Mouse (Mus musculus) testis, adult 2 months (tissue): ENCODE measurements around the gene Rbp1. TPM values are rescaled to one million over a fixed set of nuclear protein-coding genes. Genes with fewer than 3 reads are reported as not detected.

Source experiments
- H3K27ac ChIP-seq: fragments of 200-500 bp; 2 replicates; pipeline ENCODE4 v1.5.1; 2012; ENCODE audit warnings: low read depth, low read length; ENCODE audit not compliant: control insufficient read depth, insufficient read depth
- H3K27me3 ChIP-seq: fragments of 200-500 bp; 2 replicates; pipeline ENCODE4 v1.6.1; 2012; ENCODE audit warnings: mild to moderate bottlenecking, low read length, moderate library complexity; ENCODE audit not compliant: control insufficient read depth, insufficient read depth
- H3K36me3 ChIP-seq: fragments of 200-500 bp; 2 replicates; pipeline ENCODE4 v1.6.1; 2012; ENCODE audit warnings: mild to moderate bottlenecking, low read length; ENCODE audit not compliant: control insufficient read depth, insufficient read depth
- H3K4me1 ChIP-seq: fragments of 200-500 bp; 2 replicates; pipeline ENCODE4 v1.6.1; 2012; ENCODE audit warnings: low read length; ENCODE audit not compliant: control insufficient read depth, insufficient read depth
- H3K4me3 ChIP-seq: fragments of 200-500 bp; 2 replicates; pipeline ENCODE4 v1.5.1; 2012; ENCODE audit warnings: low read depth, mild to moderate bottlenecking, low read length, moderate library complexity, mixed read lengths; ENCODE audit not compliant: control insufficient read depth
- CTCF ChIP-seq: fragments of 200-500 bp; IDR thresholded peaks from 2 replicates; pipeline ENCODE4 v1.5.1; 2012; ENCODE audit warnings: low read depth, mild to moderate bottlenecking, inconsistent platforms, low read length, moderate library complexity; ENCODE audit not compliant: control insufficient read depth, insufficient read depth, insufficient replicate concordance
- POLR2A ChIP-seq: fragments of 200-500 bp; IDR thresholded peaks from 2 replicates; pipeline ENCODE4 v1.6.1; 2012; ENCODE audit warnings: low read depth, mild to moderate bottlenecking, inconsistent platforms, low read length, moderate library complexity; ENCODE audit not compliant: control insufficient read depth
- polyA plus RNA-seq: library from polyadenylated mRNA; depleted of rRNA; stranded (reverse); fragments of >200 nt; gene quantifications from 2 replicates; pipeline ENCODE4 v1.2.3, GENCODE M21; 2012

Rbp1 gene
- polyA plus RNA-seq, 1 experiment = 3.2 TPM

DNA sequence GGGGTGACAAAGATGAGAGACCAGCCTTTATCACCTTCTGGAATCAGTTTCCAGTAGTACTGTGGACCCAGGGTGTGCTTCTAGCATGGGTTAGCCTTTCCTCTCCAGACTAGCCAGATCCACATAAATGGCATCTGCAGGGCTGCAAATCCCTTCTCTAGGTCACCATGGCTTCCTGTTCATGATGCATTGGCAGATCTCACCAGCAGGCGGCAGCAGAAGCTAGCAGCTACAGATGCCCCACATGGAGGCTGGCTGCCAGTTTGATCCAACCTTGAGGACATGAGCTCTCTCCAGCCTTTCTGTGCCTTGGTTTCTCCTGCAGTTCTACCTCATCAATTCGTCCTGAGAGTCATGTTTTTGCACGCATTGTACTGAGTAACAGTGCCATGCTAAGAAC is 13.6 kb upstream of the Rbp1 start:
- Histone ChIP-seq H3K27ac (no peak overlapping the region), H3K27me3 (no peaks in the 10 kb centered on the region), H3K4me3 (no peak overlapping the region), H3K36me3 (no peaks in the 10 kb centered on the region), H3K4me1 (no peaks in the 10 kb centered on the region)
- TF ChIP-seq CTCF (peak; percentile 77; the same call in 1 of the 2 replicates), POLR2A (no peak)

GRCm38 (mm10) chr9:98415427-98415826 is 7.3 kb upstream of the Rbp1 start:
- Histone ChIP-seq H3K36me3 (no peaks in the 10 kb centered on the region), H3K4me1 (no peaks in the 10 kb centered on the region), H3K27ac (no peak overlapping the region), H3K4me3 (no peak overlapping the region), H3K27me3 (no peaks in the 10 kb centered on the region)
- TF ChIP-seq CTCF = no peak
- no peak for TF ChIP-seq POLR2A

GRCm38 (mm10) chr9:98417919-98418318 is 4.8 kb upstream of the Rbp1 start:
- H3K27ac ChIP-seq = no peak overlapping the region
- H3K4me1 ChIP-seq = no peaks in the 10 kb centered on the region
- H3K36me3 ChIP-seq = no peaks in the 10 kb centered on the region
- TF ChIP-seq CTCF = peak; percentile 37; the same call in 1 of the 2 replicates
- no peak for TF ChIP-seq POLR2A
- no peaks in the 10 kb centered on the region for H3K27me3 ChIP-seq
- H3K4me3 ChIP-seq = no peak overlapping the region

GRCm38 (mm10) chr9:98418346-98418745 is 4.4 kb upstream of the Rbp1 start:
- no peaks in the 10 kb centered on the region for H3K4me1 ChIP-seq
- TF ChIP-seq POLR2A (no peak), CTCF (no peak)
- H3K27me3 ChIP-seq = no peaks in the 10 kb centered on the region
- no peak overlapping the region for H3K4me3 ChIP-seq
- no peaks in the 10 kb centered on the region for H3K36me3 ChIP-seq
- no peak overlapping the region for H3K27ac ChIP-seq

DNA sequence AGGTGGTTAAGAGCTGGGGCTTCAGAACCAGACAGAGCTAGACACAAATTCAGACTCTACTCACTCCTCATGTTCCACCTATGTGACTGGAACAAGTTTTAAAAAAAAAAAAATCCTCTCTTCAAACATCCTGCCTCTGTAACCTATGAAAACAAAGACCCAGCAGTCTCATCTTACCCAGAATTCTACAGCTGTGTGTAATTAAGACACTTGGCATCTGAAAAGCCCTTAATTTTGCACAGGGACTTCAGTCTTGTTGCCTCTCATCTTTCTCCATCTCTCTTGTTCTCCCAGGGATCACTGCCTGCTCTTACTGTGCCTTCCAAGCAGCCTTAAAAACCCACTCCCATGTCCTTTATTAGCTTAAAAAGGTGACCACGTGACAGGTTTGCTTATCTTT is 2.1 kb upstream of the Rbp1 start:
- Histone ChIP-seq H3K4me1 (peaks cover 11% of the 10 kb centered on the region), H3K27ac (no peak overlapping the region), H3K27me3 (no peaks in the 10 kb centered on the region), H3K4me3 (no peak overlapping the region), H3K36me3 (no peaks in the 10 kb centered on the region)
- no peak for TF ChIP-seq CTCF
- no peak for TF ChIP-seq POLR2A

DNA sequence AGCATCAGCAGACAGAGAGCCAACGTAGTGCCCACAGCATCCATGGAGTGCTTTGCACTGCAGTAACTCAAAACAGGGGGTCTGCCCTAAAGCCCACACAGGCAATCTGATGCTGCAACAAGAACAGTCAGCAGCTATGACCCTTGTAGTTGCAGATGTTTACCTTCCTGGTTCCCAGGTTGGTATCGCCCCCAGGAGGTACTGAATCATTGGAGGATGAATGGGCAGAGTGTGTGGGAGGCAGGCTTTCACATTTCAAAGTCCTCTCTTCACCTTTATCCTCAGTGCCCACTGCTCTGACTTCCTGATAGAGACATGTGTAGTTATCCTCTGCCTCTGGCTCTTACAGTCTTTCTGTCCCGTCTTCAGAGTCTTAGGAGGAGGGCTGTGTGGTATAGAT is 858 bp upstream of the Rbp1 start:
- no peaks in the 10 kb centered on the region for H3K27me3 ChIP-seq
- H3K36me3 ChIP-seq = no peaks in the 10 kb centered on the region
- TF ChIP-seq CTCF (no peak), POLR2A (no peak)
- H3K27ac ChIP-seq = no peak overlapping the region
- no peak overlapping the region for H3K4me3 ChIP-seq
- H3K4me1 ChIP-seq = peaks cover 11% of the 10 kb centered on the region

DNA sequence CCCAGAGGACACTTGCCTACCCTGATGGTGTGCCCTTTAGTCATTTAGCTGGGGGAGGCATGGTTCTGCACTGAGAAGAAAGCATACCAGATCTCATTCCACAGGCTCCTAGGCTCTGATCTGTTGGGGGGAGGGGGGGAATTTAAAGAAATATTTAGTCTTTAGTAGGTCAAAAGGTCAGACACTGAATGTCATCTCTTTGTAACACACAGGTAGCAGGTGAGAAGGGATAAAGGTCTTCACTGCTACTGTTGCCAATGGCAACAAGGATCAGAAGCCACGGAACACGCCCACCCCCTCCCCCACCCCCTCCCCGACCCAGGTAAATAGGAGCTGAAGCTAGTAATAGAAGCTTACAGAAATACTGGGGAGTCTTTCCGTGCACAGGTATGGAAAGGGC is 930 bp downstream of the Rbp1 start:
- Histone ChIP-seq H3K4me3 (no peak overlapping the region), H3K27ac (no peak overlapping the region), H3K27me3 (no peaks in the 10 kb centered on the region), H3K4me1 (peaks cover 14% of the 10 kb centered on the region), H3K36me3 (no peaks in the 10 kb centered on the region)
- TF ChIP-seq POLR2A (no peak), CTCF (no peak)

DNA sequence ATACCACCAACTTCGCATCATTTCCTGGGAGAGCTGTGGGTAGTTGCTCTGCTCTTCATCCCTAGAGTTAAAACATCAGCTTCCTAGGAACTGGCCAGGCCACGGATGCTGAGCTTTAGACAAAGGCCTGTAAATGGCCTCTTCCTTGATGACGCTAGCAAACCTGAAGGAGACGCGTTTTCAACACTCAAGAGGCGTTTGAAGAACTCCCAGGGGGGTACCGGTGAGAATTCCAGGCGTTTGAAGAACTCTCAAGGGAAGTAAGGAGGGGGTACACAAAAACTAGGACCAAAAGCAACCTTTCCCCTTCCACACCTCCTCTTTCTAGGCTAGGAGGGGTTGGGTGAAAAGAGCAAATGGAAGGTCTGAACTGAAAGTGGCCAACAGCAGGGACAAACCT is 1.5 kb downstream of the Rbp1 start:
- Histone ChIP-seq H3K4me3 (peak overlapping the region; percentile 17; the same call in 1 of the 2 replicates), H3K27me3 (no peaks in the 10 kb centered on the region), H3K27ac (no peak overlapping the region), H3K4me1 (peaks cover 14% of the 10 kb centered on the region), H3K36me3 (no peaks in the 10 kb centered on the region)
- TF ChIP-seq POLR2A (no peak), CTCF (no peak)
